Mouse (Mus musculus) layer of hippocampus, adult 8-10 months (tissue): ENCODE measurements around the gene Brms1. TPM values are rescaled to one million over a fixed set of nuclear protein-coding genes. Genes with fewer than 3 reads are reported as not detected.
A peak's percentile ranks its signal among the peaks of the same experiment; 100 is the strongest.
"Not testable (repeated sequence)": the region's sequence is repeated elsewhere in the genome, so short reads cannot be mapped to it uniquely, and the experiment has no call there.

Experiments
- DNase-seq, 2 experiments: peaks; one replicate each; pipeline ENCODE4 v3.0.0; 2022; ENCODE audit warnings: low spot score in 2 of 2
- total RNA-seq, 4 experiments: library from RNA; stranded (reverse); gene quantifications; 2 replicates each; pipeline ENCODE4 v1.2.4; 2022

Gene Brms1
- total RNA-seq = 10 to 100 TPM; 18.3 to 24.6 (median 20.6) TPM

- DNase-seq = peak; percentile 91 to 93
Observed at GRCm38 (mm10) chr19:5040862-5041523, at the start of gene Brms1. Gene Brms1 (plus strand): TSS chr19:5041354.

GRCm38 (mm10) chr19:4992371-4992770 lies 48.8 kb upstream of the Brms1 start:
- no peak for DNase-seq

DNA sequence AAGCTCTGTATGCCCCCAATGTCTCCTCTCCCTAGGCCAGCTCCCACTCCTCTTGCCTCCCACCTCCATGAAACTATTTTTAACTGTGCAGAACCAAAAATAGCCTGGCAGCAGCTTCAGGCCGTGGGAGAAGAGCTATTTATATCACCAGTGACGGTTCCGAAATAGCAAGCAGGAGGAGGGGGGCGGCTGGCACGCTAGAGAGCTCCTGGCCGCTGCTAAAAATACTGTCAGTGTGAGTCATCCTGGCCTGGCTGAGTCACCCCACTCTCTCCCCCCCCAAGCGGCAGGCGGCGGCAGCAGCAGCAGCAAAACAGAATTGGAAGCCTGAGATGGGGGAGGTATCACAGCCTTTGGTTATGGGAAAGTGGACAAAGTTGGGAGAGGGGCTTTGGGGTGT lies 48.2 kb upstream of the Brms1 start:
- peak; percentile 75 to 85 for DNase-seq

- peak; percentile 76 to 84 for DNase-seq
Observed at GRCm38 (mm10) chr19:4994043-4994442, 47.1 kb upstream of the Brms1 start.

- peak; percentile 48 to 63 for DNase-seq
Observed at GRCm38 (mm10) chr19:4999445-5000140, 41.6 kb upstream of the Brms1 start.

- peak; percentile 94 to 97 for DNase-seq
Observed at GRCm38 (mm10) chr19:5001666-5002406, 39.3 kb upstream of the Brms1 start.

DNA sequence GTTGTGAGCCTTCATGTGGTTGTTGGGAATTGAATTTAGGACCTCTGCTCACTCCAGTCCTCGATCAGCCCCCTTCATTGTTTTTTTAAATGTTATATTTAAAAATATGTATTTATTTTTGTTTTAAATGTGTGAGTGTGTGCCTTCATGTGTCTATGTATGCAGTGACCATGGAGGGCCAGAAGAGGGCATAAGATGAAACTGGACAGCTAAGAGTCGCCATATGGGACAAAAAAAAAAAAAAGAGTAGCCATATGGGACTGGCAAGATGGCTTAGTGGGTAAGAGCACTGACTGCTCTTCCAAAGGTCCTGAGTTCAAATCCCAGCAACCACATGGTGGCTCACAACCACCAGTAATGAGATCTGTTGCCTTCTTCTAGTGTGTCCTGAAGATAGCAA lies 37.5 kb upstream of the Brms1 start:
- DNase-seq = not testable (repeated sequence)

- no peak for DNase-seq
Observed at GRCm38 (mm10) chr19:5004925-5005324, 36.2 kb upstream of the Brms1 start.

- DNase-seq = no peak
Observed at GRCm38 (mm10) chr19:5013138-5013537, 28.0 kb upstream of the Brms1 start.

DNA sequence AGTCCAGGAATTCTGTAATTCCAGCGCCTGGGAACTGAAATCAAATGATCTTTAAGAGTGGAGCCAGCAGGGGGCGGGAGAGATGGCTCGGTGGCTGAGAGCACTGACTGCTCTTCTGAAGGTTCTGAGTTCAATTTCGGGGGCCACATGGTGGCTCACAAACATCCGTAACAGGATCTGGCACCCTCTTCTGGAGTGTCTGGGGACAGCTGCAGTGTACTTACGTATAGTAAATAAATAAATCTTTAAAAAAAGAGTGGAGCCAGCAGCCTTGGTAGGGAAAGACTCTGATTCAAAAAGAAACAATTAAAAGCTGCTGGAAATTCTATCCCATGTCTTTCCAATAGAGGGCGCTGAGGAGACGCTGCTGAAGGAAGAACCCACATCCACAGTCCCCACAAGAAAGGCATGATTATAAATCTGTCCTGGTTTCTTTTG lies 26.2 kb upstream of the Brms1 start:
- no peak for DNase-seq

DNA sequence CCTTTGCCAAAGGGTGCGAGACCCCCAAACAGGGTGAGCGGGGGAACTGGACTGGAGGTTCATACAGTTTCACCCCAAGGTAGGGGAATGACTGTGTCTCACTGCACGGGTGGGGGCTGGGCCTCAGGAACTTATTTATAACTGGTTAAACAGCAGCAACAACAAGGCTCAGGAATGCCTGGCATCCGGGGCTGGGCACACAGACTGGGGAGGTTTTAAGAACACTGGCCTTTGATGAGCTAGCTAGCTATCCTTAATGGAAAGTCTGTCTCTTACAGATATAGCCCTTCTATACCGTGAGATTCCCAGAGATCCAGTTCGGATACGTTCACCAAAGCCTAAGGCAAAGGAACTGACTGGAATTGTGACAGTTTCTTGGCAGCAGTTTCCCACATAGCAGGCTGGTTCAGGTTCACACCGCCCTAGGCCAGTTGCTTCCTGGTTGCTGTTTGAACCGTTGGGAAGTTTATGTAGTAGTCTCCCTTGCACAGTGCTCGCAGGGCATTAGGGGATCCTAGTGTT lies 24.9 kb upstream of the Brms1 start:
- DNase-seq = no peak

- DNase-seq = no peak
Observed at GRCm38 (mm10) chr19:5016782-5017181, 24.4 kb upstream of the Brms1 start.

DNA sequence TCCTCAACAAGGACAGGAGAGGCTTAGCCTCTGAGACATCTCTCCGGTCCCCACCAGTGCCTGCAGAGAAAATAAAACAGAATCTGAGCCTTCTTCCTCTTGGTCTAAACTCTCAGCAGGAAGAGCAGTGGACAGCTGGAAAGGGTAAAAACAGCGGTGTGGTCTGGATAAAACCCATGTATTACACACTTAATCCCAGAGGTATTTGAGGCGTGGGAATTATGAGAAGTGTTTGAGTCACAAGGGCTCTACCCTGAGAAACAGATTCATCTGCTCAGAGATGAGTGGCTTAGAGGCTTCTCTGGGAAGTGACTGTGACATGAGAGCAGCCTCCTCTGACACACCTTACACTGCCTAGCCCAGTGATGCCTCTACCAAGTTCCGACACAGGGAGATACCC lies 23.5 kb upstream of the Brms1 start:
- DNase-seq = no peak

GRCm38 (mm10) chr19:5018191-5018590 lies 23.0 kb upstream of the Brms1 start:
- no peak for DNase-seq

GRCm38 (mm10) chr19:5021416-5021815 lies 19.7 kb upstream of the Brms1 start:
- no peak for DNase-seq

GRCm38 (mm10) chr19:5023621-5024479 lies 17.3 kb upstream of the Brms1 start, which contains the start of gene Slc29a2:
Gene Slc29a2 (plus strand): TSS chr19:5023860.
- peak; percentile 84 to 86 for DNase-seq

DNA sequence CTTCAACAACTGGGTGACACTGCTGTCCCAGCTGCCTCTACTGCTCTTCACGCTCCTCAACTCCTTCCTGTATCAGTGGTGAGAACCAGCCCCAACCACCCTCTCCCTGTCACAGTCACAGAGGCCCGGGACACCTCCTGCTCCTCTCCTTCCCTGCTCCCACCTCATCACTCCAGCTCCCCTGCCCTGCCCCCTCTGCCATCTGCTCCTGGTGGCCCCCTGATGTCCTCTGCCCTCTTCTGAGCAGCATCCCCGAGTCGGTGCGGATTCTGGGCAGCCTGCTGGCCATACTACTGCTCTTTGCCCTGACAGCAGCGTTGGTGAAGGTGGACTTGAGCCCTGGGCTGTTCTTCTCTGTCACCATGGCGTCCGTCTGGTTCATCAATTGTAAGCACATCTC lies 15.0 kb upstream of the Brms1 start:
- no peak for DNase-seq

GRCm38 (mm10) chr19:5032686-5033085 lies 8.5 kb upstream of the Brms1 start:
- no peak for DNase-seq

DNA sequence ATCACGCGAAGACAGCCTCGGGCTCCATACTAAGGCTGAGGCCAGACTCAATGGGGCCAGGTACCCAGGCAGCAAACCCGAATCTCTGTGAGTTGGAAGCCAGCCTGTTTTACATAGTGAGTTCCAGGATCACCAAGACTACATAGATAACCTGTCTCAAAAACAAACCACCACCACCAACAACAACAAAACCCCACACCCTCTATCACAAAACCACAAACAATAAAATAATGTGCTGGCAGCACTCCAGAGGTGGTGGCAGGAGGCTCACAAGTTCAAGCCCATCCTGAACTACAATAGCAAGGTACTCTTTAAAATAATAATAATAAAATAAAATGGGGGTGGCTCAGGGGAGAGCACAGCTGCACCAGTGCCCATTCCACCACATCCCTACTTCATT lies 4.6 kb upstream of the Brms1 start:
- no peak for DNase-seq

GRCm38 (mm10) chr19:5037678-5038571 lies 3.2 kb upstream of the Brms1 start:
- DNase-seq = peak; percentile 78 to 87
